Mouse (Mus musculus) small intestine, adult 2 months (tissue): Measurements from ENCODE around the gene Mpp1. TPM values are rescaled to one million over a fixed set of nuclear protein-coding genes. Genes with fewer than 3 reads are reported as not detected.

Source experiments
- H3K27ac ChIP-seq: fragments of 200-500 bp; 2 replicates; pipeline ENCODE4 v1.5.1; 2012; ENCODE audit warnings: low read depth, low read length, control low read depth, inconsistent platforms; ENCODE audit not compliant: insufficient read depth
- H3K27me3 ChIP-seq: fragments of 200-500 bp; 2 replicates; pipeline ENCODE4 v1.6.1; 2012; ENCODE audit warnings: mild to moderate bottlenecking, moderate library complexity, low read length, inconsistent platforms; ENCODE audit not compliant: control insufficient read depth, insufficient read depth
- H3K36me3 ChIP-seq: fragments of 200-500 bp; 2 replicates; pipeline ENCODE4 v1.6.1; 2012; ENCODE audit warnings: mild to moderate bottlenecking, low read length, control low read depth, inconsistent platforms; ENCODE audit not compliant: control insufficient read depth, insufficient read depth
- H3K4me1 ChIP-seq: fragments of 200-500 bp; 2 replicates; pipeline ENCODE4 v1.6.1; 2012; ENCODE audit warnings: low read length, inconsistent platforms, mixed read lengths; ENCODE audit not compliant: control insufficient read depth, insufficient read depth, insufficient read length
- H3K4me3 ChIP-seq: fragments of 200-500 bp; 2 replicates; pipeline ENCODE4 v1.5.1; 2012; ENCODE audit warnings: low read depth, mild to moderate bottlenecking, control low read depth, inconsistent platforms, low read length, moderate library complexity
- CTCF ChIP-seq: fragments of 200-500 bp; IDR thresholded peaks from 2 replicates; pipeline ENCODE4 v1.5.1; 2012; ENCODE audit warnings: low read depth, mild to moderate bottlenecking, control low read depth, inconsistent platforms, low read length, moderate library complexity, mixed read lengths; ENCODE audit not compliant: insufficient replicate concordance, insufficient read length; ENCODE audit errors: extremely low read depth
- POLR2A ChIP-seq: fragments of 200-500 bp; IDR thresholded peaks from 2 replicates; pipeline ENCODE4 v1.6.1; 2012; ENCODE audit warnings: low read depth, mild to moderate bottlenecking, control low read depth, inconsistent platforms, low read length, moderate library complexity
- WGBS: fragments of 180-500 bp; shearing (Covaris S2); methylation state at CpG from one replicate; pipeline ENCODE4 v1.1.7; 2018; 5-methylcytosine and 5-hydroxymethylcytosine counted together
- polyA plus RNA-seq: library from polyadenylated mRNA; depleted of rRNA; stranded (reverse); fragments of >200 nt; gene quantifications from 2 replicates; pipeline ENCODE4 v1.2.3, GENCODE M21; 2012

Mpp1 gene
- polyA plus RNA-seq, 1 experiment = 263 TPM

DNA sequence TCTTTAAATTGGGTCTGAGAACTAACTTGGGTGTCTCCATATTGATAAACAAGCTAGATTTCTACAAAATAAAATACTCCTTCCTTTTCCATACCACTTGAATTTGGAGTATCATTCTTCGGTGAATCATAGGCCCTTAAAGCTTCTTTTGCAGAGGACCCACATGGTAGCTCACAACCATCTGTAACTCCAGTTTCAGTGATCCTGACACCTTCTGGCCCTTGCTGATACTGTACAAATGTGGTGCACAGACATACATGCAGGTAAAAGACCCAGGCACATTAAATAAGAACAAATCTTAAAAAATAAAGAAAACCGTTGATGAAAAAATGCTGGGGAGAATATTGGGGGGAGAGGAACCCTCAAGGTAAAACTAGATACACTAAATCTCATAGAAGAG is 7.4 kb upstream of the Mpp1 start:
- no peak for TF ChIP-seq CTCF
- TF ChIP-seq POLR2A = no peak
- no peaks in the 10 kb centered on the region for H3K27me3 ChIP-seq
- H3K36me3 ChIP-seq = no peaks in the 10 kb centered on the region
- H3K4me1 ChIP-seq = no peaks in the 10 kb centered on the region
- H3K27ac ChIP-seq = peak overlapping the region; percentile 73; the same call in 1 of the 2 replicates
- WGBS = 94% methylated on average over 2 of the region's 2 CpGs
- H3K4me3 ChIP-seq = no peak overlapping the region

DNA sequence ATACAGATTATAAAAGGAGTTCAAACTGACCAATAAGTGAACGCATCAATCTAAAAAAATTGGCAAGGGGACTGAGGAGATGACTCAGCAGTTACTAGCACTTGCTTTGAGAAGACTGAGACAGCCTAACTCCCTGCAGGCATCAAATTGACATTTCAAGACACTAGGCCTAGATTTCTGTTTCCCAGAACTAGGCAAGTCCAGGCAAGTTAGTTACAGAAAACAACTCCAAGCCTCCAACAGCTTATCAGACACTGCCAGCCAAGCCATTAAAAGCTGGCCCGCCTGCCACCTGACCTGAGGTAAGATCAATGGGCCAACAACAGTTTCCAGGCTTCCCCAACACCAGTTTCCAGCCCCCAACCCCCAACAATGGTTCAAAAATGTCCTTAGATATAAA is 6.9 kb upstream of the Mpp1 start:
- Histone ChIP-seq H3K36me3 (no peaks in the 10 kb centered on the region), H3K27ac (peak overlapping the region; percentile 73)
- 61% methylated on average over 2 of the region's 2 CpGs for WGBS

GRCm38 (mm10) chrX:75136938-75137337 is 6.1 kb upstream of the Mpp1 start:
- Histone ChIP-seq H3K4me1 (no peaks in the 10 kb centered on the region), H3K4me3 (no peak overlapping the region), H3K27me3 (no peaks in the 10 kb centered on the region), H3K36me3 (no peaks in the 10 kb centered on the region), H3K27ac (no peak overlapping the region)
- TF ChIP-seq POLR2A (no peak), CTCF (no peak)

More for the DNA sequence above, 6.9 kb upstream of the Mpp1 start:
- no peak overlapping the region for H3K4me3 ChIP-seq
- TF ChIP-seq CTCF = no peak
- no peak for TF ChIP-seq POLR2A
- no peaks in the 10 kb centered on the region for H3K27me3 ChIP-seq
- no peaks in the 10 kb centered on the region for H3K4me1 ChIP-seq

DNA sequence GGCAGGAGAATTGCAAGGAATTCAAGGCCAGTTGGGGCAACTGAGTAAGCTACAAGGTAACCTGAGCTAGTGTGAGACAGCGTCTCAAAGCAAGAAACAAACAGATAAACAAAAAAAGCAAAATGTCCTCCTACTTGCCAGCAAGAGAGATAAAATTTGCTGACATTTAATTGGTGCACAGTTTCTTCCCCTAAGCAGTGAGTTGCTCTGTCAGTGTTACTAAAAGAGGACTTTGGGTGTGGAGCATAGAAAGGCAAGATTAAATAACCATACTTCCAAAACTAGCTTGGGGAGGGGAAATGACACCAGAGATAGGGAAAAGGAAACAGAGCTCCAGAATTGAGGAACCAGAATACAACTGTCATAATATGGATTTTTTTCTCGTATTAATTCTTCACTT is 1.3 kb downstream of the Mpp1 start:
- peak overlapping the region; percentile 90 for H3K27ac ChIP-seq
- peaks cover 3% of the 10 kb centered on the region for H3K36me3 ChIP-seq
- no peaks in the 10 kb centered on the region for H3K27me3 ChIP-seq
- TF ChIP-seq POLR2A = no peak
- TF ChIP-seq CTCF = no peak
- H3K4me1 ChIP-seq = no peaks in the 10 kb centered on the region
- H3K4me3 ChIP-seq = no peak overlapping the region
- WGBS = 46% methylated on average over 2 of the region's 2 CpGs

DNA sequence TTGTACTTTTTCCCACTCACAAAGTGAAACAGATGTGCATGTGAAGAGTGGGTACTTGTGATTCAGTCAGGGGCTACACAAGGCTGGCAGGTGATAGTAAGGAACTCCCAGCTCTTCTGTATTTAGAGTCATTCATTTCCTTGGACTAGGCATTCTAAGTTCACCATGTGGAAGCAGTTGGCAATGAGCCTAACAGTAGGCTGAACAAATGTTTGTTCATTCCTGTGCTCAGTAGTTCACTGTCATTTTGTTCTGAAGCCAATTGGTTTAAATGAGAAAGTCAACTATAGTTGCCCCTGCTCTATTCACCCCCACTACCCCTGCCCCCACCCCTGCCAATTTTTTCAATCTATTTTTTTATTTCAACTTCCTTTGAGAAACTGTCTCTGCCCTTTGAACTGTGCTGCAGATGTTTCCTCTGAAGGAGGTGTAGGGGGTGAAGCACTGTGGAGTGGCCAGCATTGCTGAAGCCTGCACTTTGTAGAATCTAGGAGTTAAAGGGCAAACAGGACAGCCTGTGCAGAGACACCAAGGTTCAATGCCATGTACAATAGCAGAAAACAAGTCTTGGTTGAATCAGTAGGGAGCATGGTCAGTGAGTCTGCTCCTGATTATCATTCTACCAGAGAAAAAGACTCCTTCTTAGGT is 2.4 kb downstream of the Mpp1 start:
- Histone ChIP-seq H3K27ac (peak overlapping the region; percentile 89), H3K4me1 (no peaks in the 10 kb centered on the region), H3K36me3 (peaks cover 7% of the 10 kb centered on the region), H3K27me3 (no peaks in the 10 kb centered on the region), H3K4me3 (no peak overlapping the region)
- TF ChIP-seq POLR2A (no peak), CTCF (no peak)

GRCm38 (mm10) chrX:75126893-75127292 is 3.9 kb downstream of the Mpp1 start:
- no peak overlapping the region for H3K27ac ChIP-seq
- H3K36me3 ChIP-seq = peaks cover 13% of the 10 kb centered on the region
- no peaks in the 10 kb centered on the region for H3K27me3 ChIP-seq
- no peaks in the 10 kb centered on the region for H3K4me1 ChIP-seq
- no peak overlapping the region for H3K4me3 ChIP-seq
- TF ChIP-seq POLR2A = no peak
- no peak for TF ChIP-seq CTCF

- 35% methylated on average over 3 of the region's 3 CpGs for WGBS
- no peaks in the 10 kb centered on the region for H3K27me3 ChIP-seq
- no peak for TF ChIP-seq CTCF
- no peak for TF ChIP-seq POLR2A
Measured at GRCm38 (mm10) chrX:75125606-75126005, 5.2 kb downstream of the Mpp1 start.

More at GRCm38 (mm10) chrX:75125606-75126005, 5.2 kb downstream of the Mpp1 start:
- H3K4me3 ChIP-seq = no peak overlapping the region
- H3K27ac ChIP-seq = peak overlapping the region; percentile 70
- H3K4me1 ChIP-seq = no peaks in the 10 kb centered on the region
- H3K36me3 ChIP-seq = peaks cover 14% of the 10 kb centered on the region
